Mouse (Mus musculus): Measurements from ENCODE around the gene a. TPM values are rescaled to one million over a fixed set of nuclear protein-coding genes. Genes with fewer than 3 reads are reported as not detected.

The a gene
- polyA plus RNA-seq, 1 experiment from 2014 or later = not detected

DNA sequence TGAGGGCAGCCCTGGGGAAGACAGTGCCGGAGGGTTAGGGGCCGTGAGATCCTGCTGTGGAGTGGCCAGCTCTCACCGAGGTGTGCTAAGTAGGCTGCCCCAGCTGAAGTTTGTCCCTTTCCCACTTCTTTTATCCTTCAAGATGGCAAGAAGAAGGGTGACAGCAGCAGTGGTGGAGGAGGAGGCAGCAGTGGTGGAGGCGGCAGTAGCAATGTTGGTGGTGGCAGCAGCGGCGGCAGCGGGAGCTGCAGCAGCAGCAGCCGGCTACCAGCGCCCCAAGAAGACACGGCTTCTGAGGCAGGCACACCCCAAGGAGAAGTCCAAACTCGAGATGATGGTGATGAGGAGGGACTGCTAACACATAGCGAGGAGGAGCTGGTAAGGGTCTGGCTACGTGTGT, 72.5 kb downstream of the a start:
- Histone ChIP-seq H3K9ac (ENCODE audit: low read length) (no peak overlapping the region), H3K4me2 (ENCODE audit: low read depth, low read length) (no peak overlapping the region), H3K9me3 (ENCODE audit: control insufficient read depth, low read length) (no peaks in the 10 kb centered on the region), H3K27me3 (ENCODE audit: control insufficient read depth, insufficient read depth, low read depth, low read length) (no peaks in the 10 kb centered on the region), H3K4me1 (replicated peaks; ENCODE audit: control insufficient read depth, insufficient read depth, low read length) (no peaks in the 10 kb centered on the region), H3K27ac (ENCODE audit: low read length) (no peak overlapping the region), H3K36me3 (ENCODE audit: control insufficient read depth, insufficient read depth, low read length) (peaks cover 46% of the 10 kb centered on the region), H3K4me3 (ENCODE audit: low read length) (no peak overlapping the region)
- no peak for ATAC-seq (ENCODE audit: low read depth)
- 87% methylated on average over 13 of the region's 13 CpGs for WGBS

- H3K4me1 ChIP-seq (replicated peaks; ENCODE audit: control insufficient read depth, insufficient read depth, low read length) = no peaks in the 10 kb centered on the region
- peaks cover 50% of the 10 kb centered on the region for H3K36me3 ChIP-seq (ENCODE audit: control insufficient read depth, insufficient read depth, low read length)
- no peaks in the 10 kb centered on the region for H3K27me3 ChIP-seq (ENCODE audit: control insufficient read depth, insufficient read depth, low read depth, low read length)
- no peak overlapping the region for H3K9ac ChIP-seq (ENCODE audit: low read length)
- no peaks in the 10 kb centered on the region for H3K9me3 ChIP-seq (ENCODE audit: control insufficient read depth, low read length)
- no peak for ATAC-seq (ENCODE audit: low read depth)
- H3K4me2 ChIP-seq (ENCODE audit: low read depth, low read length) = no peak overlapping the region
- no peak overlapping the region for H3K27ac ChIP-seq (ENCODE audit: low read length)
- WGBS = 70% methylated on average over 3 of the region's 3 CpGs
- H3K4me3 ChIP-seq (ENCODE audit: low read length) = no peak overlapping the region
Measured at GRCm38 (mm10) chr2:154865696-154866095, 74.5 kb downstream of the a start.

- Histone ChIP-seq H3K9ac (ENCODE audit: low read length) (no peak overlapping the region), H3K27me3 (ENCODE audit: control insufficient read depth, insufficient read depth, low read depth, low read length) (no peaks in the 10 kb centered on the region), H3K4me1 (replicated peaks; ENCODE audit: control insufficient read depth, insufficient read depth, low read length) (no peaks in the 10 kb centered on the region), H3K27ac (ENCODE audit: low read length) (no peak overlapping the region), H3K4me2 (ENCODE audit: low read depth, low read length) (no peak overlapping the region), H3K4me3 (ENCODE audit: low read length) (no peak overlapping the region), H3K36me3 (ENCODE audit: control insufficient read depth, insufficient read depth, low read length) (peaks cover 66% of the 10 kb centered on the region), H3K9me3 (ENCODE audit: control insufficient read depth, low read length) (no peaks in the 10 kb centered on the region)
- ATAC-seq (ENCODE audit: low read depth) = no peak
- WGBS = 96% methylated on average over 1 of the region's 1 CpGs
Measured at GRCm38 (mm10) chr2:154868106-154868505, 76.9 kb downstream of the a start.

- no peak overlapping the region for H3K4me2 ChIP-seq (ENCODE audit: low read depth, low read length)
- ATAC-seq (ENCODE audit: low read depth) = no peak
- H3K27ac ChIP-seq (ENCODE audit: low read length) = no peak overlapping the region
- H3K9ac ChIP-seq (ENCODE audit: low read length) = no peak overlapping the region
- no peak overlapping the region for H3K4me3 ChIP-seq (ENCODE audit: low read length)
- H3K27me3 ChIP-seq (ENCODE audit: control insufficient read depth, insufficient read depth, low read depth, low read length) = no peaks in the 10 kb centered on the region
- H3K36me3 ChIP-seq (ENCODE audit: control insufficient read depth, insufficient read depth, low read length) = peaks cover 66% of the 10 kb centered on the region
- no peaks in the 10 kb centered on the region for H3K4me1 ChIP-seq (replicated peaks; ENCODE audit: control insufficient read depth, insufficient read depth, low read length)
- H3K9me3 ChIP-seq (ENCODE audit: control insufficient read depth, low read length) = no peaks in the 10 kb centered on the region
Measured at GRCm38 (mm10) chr2:154869954-154870641, 78.9 kb downstream of the a start.

DNA sequence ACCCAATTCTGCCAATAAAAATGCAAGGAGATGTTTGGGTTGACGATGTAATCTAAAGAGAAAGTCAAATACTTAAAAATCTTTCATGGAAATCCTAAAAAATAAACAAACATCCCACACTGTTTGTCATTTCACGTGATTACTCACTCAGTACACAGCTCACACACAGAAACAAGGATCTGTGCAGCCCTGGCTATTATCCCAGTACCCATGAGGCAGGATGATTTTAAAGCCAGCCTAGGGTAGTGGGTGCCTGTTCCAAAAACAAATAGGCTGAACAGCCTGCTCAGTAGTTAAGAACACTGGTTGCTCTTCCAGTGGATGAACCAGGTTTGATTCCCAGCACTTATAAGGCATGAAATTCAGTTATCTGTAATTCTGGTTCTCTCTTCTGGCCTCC, 85.4 kb downstream of the a start:
- H3K9me3 ChIP-seq (ENCODE audit: control insufficient read depth, low read length) = no peaks in the 10 kb centered on the region
- H3K36me3 ChIP-seq (ENCODE audit: control insufficient read depth, insufficient read depth, low read length) = peaks cover 43% of the 10 kb centered on the region
- no peak overlapping the region for H3K4me3 ChIP-seq (ENCODE audit: low read length)
- H3K4me1 ChIP-seq (replicated peaks; ENCODE audit: control insufficient read depth, insufficient read depth, low read length) = peaks cover 2% of the 10 kb centered on the region; the same call in 1 of the 2 replicates
- H3K4me2 ChIP-seq (ENCODE audit: low read depth, low read length) = no peak overlapping the region
- ATAC-seq (ENCODE audit: low read depth) = no peak
- H3K9ac ChIP-seq (ENCODE audit: low read length) = no peak overlapping the region
- 50% methylated on average over 2 of the region's 2 CpGs for WGBS
- no peaks in the 10 kb centered on the region for H3K27me3 ChIP-seq (ENCODE audit: control insufficient read depth, insufficient read depth, low read depth, low read length)
- no peak overlapping the region for H3K27ac ChIP-seq (ENCODE audit: low read length)

DNA sequence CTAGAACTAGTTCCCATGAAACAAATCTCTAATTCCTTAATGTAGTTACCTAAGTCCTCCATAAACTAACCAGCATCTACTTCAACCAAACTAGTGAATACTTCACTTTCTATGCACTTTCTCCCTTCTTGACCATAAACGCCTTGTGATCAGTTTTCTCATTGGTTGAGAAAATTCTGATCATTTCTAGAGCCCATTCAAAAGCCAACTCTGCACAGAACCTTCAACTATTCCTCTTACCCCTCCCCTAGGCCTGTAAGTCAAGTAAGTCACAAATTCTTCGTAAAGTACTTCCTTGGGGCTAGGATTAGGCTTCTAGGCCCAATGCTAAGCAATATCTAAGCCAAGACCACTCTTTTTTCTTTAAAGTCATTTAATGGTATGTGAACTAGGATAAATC, 100.4 kb downstream of the a start:
- H3K9ac ChIP-seq (ENCODE audit: low read length) = peak overlapping the region; percentile 85
- peak overlapping the region; percentile 69 for H3K4me3 ChIP-seq (ENCODE audit: low read length)
- 11% methylated on average over 2 of the region's 2 CpGs for WGBS
- H3K27ac ChIP-seq (ENCODE audit: low read length) = no peak overlapping the region; the same call in 1 of the 2 replicates
- peaks cover 12% of the 10 kb centered on the region for H3K4me1 ChIP-seq (replicated peaks; ENCODE audit: control insufficient read depth, insufficient read depth, low read length)
- H3K9me3 ChIP-seq (ENCODE audit: control insufficient read depth, low read length) = no peaks in the 10 kb centered on the region
- no peak for ATAC-seq (ENCODE audit: low read depth)
- peaks cover 9% of the 10 kb centered on the region; the same call in 1 of the 2 replicates for H3K36me3 ChIP-seq (ENCODE audit: control insufficient read depth, insufficient read depth, low read length)
- H3K4me2 ChIP-seq (ENCODE audit: low read depth, low read length) = peak overlapping the region; percentile 93
- H3K27me3 ChIP-seq (ENCODE audit: control insufficient read depth, insufficient read depth, low read depth, low read length) = no peaks in the 10 kb centered on the region

GRCm38 (mm10) chr2:154892201-154893044, 101.2 kb downstream of the a start, which contains the start of gene Eif2s2:
Eif2s2 (minus strand) TSS chr2:154892935.
- ATAC-seq (ENCODE audit: low read depth) = peak; percentile 98
- Histone ChIP-seq H3K36me3 (ENCODE audit: control insufficient read depth, insufficient read depth, low read length) (0 out of 2 replicates have a peak, but pooled peaks cover 4% of the 10 kb centered on the region), H3K27me3 (ENCODE audit: control insufficient read depth, insufficient read depth, low read depth, low read length) (no peaks in the 10 kb centered on the region), H3K4me3 (ENCODE audit: low read length) (peak within 1 kb of the TSS; percentile 69), H3K4me1 (replicated peaks; ENCODE audit: control insufficient read depth, insufficient read depth, low read length) (peaks cover 12% of the 10 kb centered on the region), H3K9me3 (ENCODE audit: control insufficient read depth, low read length) (no peaks in the 10 kb centered on the region), H3K4me2 (ENCODE audit: low read depth, low read length) (peak within 1 kb of the TSS; percentile 93), H3K27ac (ENCODE audit: low read length) (peak within 1 kb of the TSS; percentile 84), H3K9ac (ENCODE audit: low read length) (peak within 1 kb of the TSS; percentile 85)
- under 1% methylated on average over 75 of the region's 75 CpGs for WGBS

GRCm38 (mm10) chr2:154893045-154893385, 101.8 kb downstream of the a start:
- Histone ChIP-seq H3K36me3 (ENCODE audit: control insufficient read depth, insufficient read depth, low read length) (0 out of 2 replicates have a peak, but pooled peaks cover 1% of the 10 kb centered on the region), H3K9ac (ENCODE audit: low read length) (peak overlapping the region; percentile 55), H3K4me1 (replicated peaks; ENCODE audit: control insufficient read depth, insufficient read depth, low read length) (peaks cover 12% of the 10 kb centered on the region), H3K9me3 (ENCODE audit: control insufficient read depth, low read length) (no peaks in the 10 kb centered on the region), H3K4me3 (ENCODE audit: low read length) (peak overlapping the region; percentile 69), H3K27ac (ENCODE audit: low read length) (no peak overlapping the region), H3K4me2 (ENCODE audit: low read depth, low read length) (peak overlapping the region; percentile 71), H3K27me3 (ENCODE audit: control insufficient read depth, insufficient read depth, low read depth, low read length) (no peaks in the 10 kb centered on the region)
- peak; percentile 27; the same call in 1 of the 2 replicates for ATAC-seq (ENCODE audit: low read depth)
- 7% methylated on average over 12 of the region's 12 CpGs for WGBS

DNA sequence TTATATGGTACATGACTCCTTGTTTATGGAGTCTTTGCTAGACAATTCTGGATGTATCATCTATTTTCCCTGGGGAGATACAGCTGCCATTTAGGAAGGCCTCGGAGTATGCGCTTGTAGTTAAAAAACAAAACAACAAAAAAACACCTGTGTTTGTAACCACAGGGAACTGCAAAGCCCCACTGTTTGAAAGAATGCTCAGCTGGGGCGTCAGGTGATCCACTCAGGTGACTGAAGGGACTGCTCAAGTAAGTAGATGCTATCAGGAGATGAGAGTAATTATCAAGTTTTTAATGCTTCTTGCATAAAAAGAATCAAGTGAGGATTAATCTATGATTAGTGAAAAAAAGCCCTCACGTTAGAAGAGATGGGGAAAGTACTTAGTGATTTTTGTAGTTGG, 102.3 kb downstream of the a start:
- Histone ChIP-seq H3K9ac (ENCODE audit: low read length) (no peak overlapping the region), H3K27ac (ENCODE audit: low read length) (no peak overlapping the region), H3K4me3 (ENCODE audit: low read length) (peak overlapping the region; percentile 69; the same call in 1 of the 2 replicates), H3K4me2 (ENCODE audit: low read depth, low read length) (peak overlapping the region; percentile 71; the same call in 1 of the 2 replicates), H3K4me1 (replicated peaks; ENCODE audit: control insufficient read depth, insufficient read depth, low read length) (peaks cover 12% of the 10 kb centered on the region), H3K27me3 (ENCODE audit: control insufficient read depth, insufficient read depth, low read depth, low read length) (no peaks in the 10 kb centered on the region), H3K36me3 (ENCODE audit: control insufficient read depth, insufficient read depth, low read length) (no peaks in the 10 kb centered on the region), H3K9me3 (ENCODE audit: control insufficient read depth, low read length) (no peaks in the 10 kb centered on the region)
- ATAC-seq (ENCODE audit: low read depth) = no peak
- WGBS = 57% methylated on average over 4 of the region's 4 CpGs
